Mouse (Mus musculus) ES-E14 (cell line): ENCODE results near the gene Casc3.

ENCODE experiments used
- CHD2 ChIP-seq: IDR thresholded peaks from 2 replicates; pipeline ENCODE4 v1.6.1; 2014; ENCODE audit warnings: mild to moderate bottlenecking, low read depth, low read length, inconsistent platforms
- ZC3H11A ChIP-seq: IDR thresholded peaks from 2 replicates; pipeline ENCODE4 v1.6.1; 2012; ENCODE audit warnings: low read depth, mild to moderate bottlenecking, inconsistent platforms, low read length, borderline replicate concordance

GRCm38 (mm10) chr11:98810686-98811085 is 6.0 kb downstream of the Casc3 start:
- no peak for TF ChIP-seq CHD2
- TF ChIP-seq ZC3H11A, result no peak
